Mouse (Mus musculus): ENCODE measurements around the gene Lancl2. TPM values are rescaled to one million over a fixed set of nuclear protein-coding genes. Genes with fewer than 3 reads are reported as not detected.

The Lancl2 gene
- 17.3 and 23.2 TPM in 2 replicates for polyA plus RNA-seq (2011; ENCODE audit: insufficient read length, low read depth, missing spikeins)

GRCm38 (mm10) chr6:57702376-57702742, at the start of gene Lancl2:
Lancl2 (plus strand) TSS chr6:57702540.
- H3K27ac ChIP-seq (ENCODE audit: insufficient read depth, low read length), result peak within 1 kb of the TSS; percentile 82
- no peaks in the 10 kb centered on the region for H3K4me1 ChIP-seq (ENCODE audit: control insufficient read depth, insufficient read depth, low read length)
- TF ChIP-seq POLR2A (IDR thresholded peaks at IDR 0.05; ENCODE audit: low read depth, low read length) (no peak), CTCF (IDR thresholded peaks at IDR 0.05; ENCODE audit: borderline replicate concordance, insufficient read depth, low read length) (no peak)
- H3K4me3 ChIP-seq (ENCODE audit: insufficient read depth, low read length), result peak within 1 kb of the TSS; percentile 79

- Histone ChIP-seq H3K4me1 (ENCODE audit: control insufficient read depth, insufficient read depth, low read length) (no peaks in the 10 kb centered on the region), H3K27ac (ENCODE audit: insufficient read depth, low read length) (no peak overlapping the region), H3K4me3 (ENCODE audit: insufficient read depth, low read length) (no peak overlapping the region)
- TF ChIP-seq CTCF (IDR thresholded peaks at IDR 0.05; ENCODE audit: borderline replicate concordance, insufficient read depth, low read length), result no peak
- no peak for TF ChIP-seq POLR2A (IDR thresholded peaks at IDR 0.05; ENCODE audit: low read depth, low read length)
These were observed 41.0 kb upstream of the Lancl2 start for GRCm38 (mm10) chr6:57661295-57661694.

DNA sequence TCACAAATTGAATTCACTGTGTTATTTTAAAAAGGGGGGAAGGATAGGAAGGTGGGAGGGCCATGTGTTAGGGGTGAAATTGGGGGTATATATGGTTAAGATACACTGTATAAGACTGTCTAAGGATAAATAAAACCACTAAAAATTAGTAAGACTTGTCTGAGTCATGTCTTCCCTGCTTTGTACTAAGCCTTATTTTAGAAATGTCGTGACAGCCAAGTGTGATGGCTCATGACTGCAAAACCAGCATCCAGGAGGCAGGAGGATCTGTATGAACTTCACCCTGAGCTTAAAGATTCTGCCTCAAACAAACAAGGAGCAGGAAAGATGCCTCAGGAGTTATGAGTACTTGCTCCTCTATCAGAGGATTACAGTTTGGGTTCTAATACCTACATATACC, 18.2 kb upstream of the Lancl2 start:
- H3K4me3 ChIP-seq (ENCODE audit: insufficient read depth, low read length), result no peak overlapping the region
- H3K27ac ChIP-seq (ENCODE audit: insufficient read depth, low read length), result no peak overlapping the region
- TF ChIP-seq POLR2A (IDR thresholded peaks at IDR 0.05; ENCODE audit: low read depth, low read length) (no peak), CTCF (IDR thresholded peaks at IDR 0.05; ENCODE audit: borderline replicate concordance, insufficient read depth, low read length) (no peak)
- no peaks in the 10 kb centered on the region for H3K4me1 ChIP-seq (ENCODE audit: control insufficient read depth, insufficient read depth, low read length)

DNA sequence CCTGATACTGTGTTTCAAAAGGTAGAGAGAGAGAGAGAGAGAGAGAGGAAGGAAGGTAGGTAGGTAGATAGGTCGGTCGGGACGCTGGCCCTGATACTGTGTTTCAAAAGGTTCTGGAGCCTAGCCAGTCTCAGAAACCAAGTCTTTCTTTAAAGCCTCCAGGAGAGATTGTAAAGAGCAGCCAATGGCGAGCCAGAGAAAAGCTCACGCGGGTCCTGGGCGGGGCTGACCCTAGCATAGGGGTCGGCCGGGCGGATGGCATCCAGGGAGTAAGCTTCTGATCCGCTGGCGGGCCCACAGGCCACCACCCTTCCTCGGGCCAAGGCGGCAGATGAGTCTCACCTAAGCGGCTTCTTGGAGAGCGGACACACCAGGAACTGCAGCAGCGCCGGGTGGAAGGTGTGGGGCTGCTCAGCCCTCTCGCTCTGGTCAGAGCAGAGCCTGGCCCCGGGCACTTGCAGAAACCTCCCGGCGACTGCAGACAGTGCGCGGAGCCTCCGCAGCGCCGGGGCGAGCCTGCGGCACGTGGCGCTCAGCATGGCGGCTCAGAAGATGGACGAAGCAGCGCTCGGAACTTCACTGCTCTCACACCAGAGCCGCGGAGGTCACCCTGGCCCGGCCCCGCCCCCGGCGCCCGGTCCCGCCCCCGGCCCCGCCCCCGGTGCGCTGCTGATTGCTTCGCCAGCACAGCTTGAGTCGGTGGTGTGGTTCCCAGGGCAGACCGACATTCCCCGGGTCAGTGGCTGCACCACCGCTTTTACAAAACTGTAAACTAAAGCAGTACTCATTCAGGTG, 10.7 kb upstream of the Lancl2 start, which contains the start of gene Pyurf:
TSS of gene Pyurf (minus strand) at position 612 of the 795 bp plus-strand sequence.
- TF ChIP-seq POLR2A (IDR thresholded peaks at IDR 0.05; ENCODE audit: low read depth, low read length) (peak; percentile 74), CTCF (IDR thresholded peaks at IDR 0.05; ENCODE audit: borderline replicate concordance, insufficient read depth, low read length) (no peak)
- Histone ChIP-seq H3K4me1 (ENCODE audit: control insufficient read depth, insufficient read depth, low read length) (no peaks in the 10 kb centered on the region), H3K4me3 (ENCODE audit: insufficient read depth, low read length) (peak within 1 kb of the TSS; percentile 74), H3K27ac (ENCODE audit: insufficient read depth, low read length) (peak within 1 kb of the TSS; percentile 91)

DNA sequence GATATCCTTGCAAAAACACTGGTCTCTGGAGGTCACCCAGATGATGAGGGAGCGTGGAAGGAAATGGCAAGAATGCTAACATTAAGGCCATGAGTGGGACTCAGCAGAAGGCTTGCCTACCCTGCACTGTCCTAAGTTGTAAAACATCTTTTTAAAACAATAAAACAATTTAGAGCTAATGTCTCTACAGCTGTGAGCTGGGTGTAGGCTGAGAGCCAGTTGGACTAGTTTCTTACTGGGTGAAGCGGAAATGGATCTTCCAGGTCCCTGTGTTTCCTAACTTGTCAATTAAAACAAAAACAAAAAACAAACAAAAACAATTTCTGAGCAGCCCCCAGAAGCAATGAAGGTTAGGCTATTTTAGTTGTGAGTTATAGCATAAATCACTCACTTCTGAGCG, 9.2 kb upstream of the Lancl2 start:
- Histone ChIP-seq H3K4me3 (ENCODE audit: insufficient read depth, low read length) (no peak overlapping the region), H3K4me1 (ENCODE audit: control insufficient read depth, insufficient read depth, low read length) (no peaks in the 10 kb centered on the region), H3K27ac (ENCODE audit: insufficient read depth, low read length) (no peak overlapping the region)
- TF ChIP-seq CTCF (IDR thresholded peaks at IDR 0.05; ENCODE audit: borderline replicate concordance, insufficient read depth, low read length) (no peak), POLR2A (IDR thresholded peaks at IDR 0.05; ENCODE audit: low read depth, low read length) (no peak)

DNA sequence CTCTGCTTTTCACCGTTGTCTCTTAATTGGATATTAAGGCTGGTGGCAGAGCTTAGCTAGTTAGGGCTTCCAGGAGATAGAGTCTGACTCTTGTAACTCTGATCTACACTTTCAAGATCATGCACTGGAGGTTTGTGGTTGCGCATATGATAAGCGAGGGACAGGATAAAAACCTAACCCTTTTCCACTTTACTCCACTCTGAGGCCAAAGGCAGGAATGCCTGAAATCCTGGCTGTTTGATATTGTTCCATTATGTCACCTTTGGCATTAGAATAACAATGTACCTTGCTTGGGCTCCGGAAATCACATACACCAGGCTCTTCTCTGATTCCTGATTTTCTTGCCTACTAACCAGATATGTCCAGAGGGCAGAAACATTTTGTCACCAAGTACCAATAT, 654 bp upstream of the Lancl2 start:
- H3K27ac ChIP-seq (ENCODE audit: insufficient read depth, low read length), result no peak overlapping the region
- no peaks in the 10 kb centered on the region for H3K4me1 ChIP-seq (ENCODE audit: control insufficient read depth, insufficient read depth, low read length)
- no peak overlapping the region for H3K4me3 ChIP-seq (ENCODE audit: insufficient read depth, low read length)
- no peak for TF ChIP-seq CTCF (IDR thresholded peaks at IDR 0.05; ENCODE audit: borderline replicate concordance, insufficient read depth, low read length)
- no peak for TF ChIP-seq POLR2A (IDR thresholded peaks at IDR 0.05; ENCODE audit: low read depth, low read length)

GRCm38 (mm10) chr6:57702743-57703499, 581 bp downstream of the Lancl2 start:
- no peaks in the 10 kb centered on the region for H3K4me1 ChIP-seq (ENCODE audit: control insufficient read depth, insufficient read depth, low read length)
- H3K4me3 ChIP-seq (ENCODE audit: insufficient read depth, low read length), result peak overlapping the region; percentile 79
- H3K27ac ChIP-seq (ENCODE audit: insufficient read depth, low read length), result peak overlapping the region; percentile 82
- TF ChIP-seq CTCF (IDR thresholded peaks at IDR 0.05; ENCODE audit: borderline replicate concordance, insufficient read depth, low read length), result no peak
- TF ChIP-seq POLR2A (IDR thresholded peaks at IDR 0.05; ENCODE audit: low read depth, low read length), result peak; percentile 97

- Histone ChIP-seq H3K4me1 (ENCODE audit: control insufficient read depth, insufficient read depth, low read length) (no peaks in the 10 kb centered on the region), H3K27ac (ENCODE audit: insufficient read depth, low read length) (peak overlapping the region; percentile 29; the same call in 1 of the 2 replicates), H3K4me3 (ENCODE audit: insufficient read depth, low read length) (peak overlapping the region; percentile 79)
- TF ChIP-seq POLR2A (IDR thresholded peaks at IDR 0.05; ENCODE audit: low read depth, low read length), result no peak
- TF ChIP-seq CTCF (IDR thresholded peaks at IDR 0.05; ENCODE audit: borderline replicate concordance, insufficient read depth, low read length), result no peak
These were observed 1.4 kb downstream of the Lancl2 start for GRCm38 (mm10) chr6:57703703-57704102.

DNA sequence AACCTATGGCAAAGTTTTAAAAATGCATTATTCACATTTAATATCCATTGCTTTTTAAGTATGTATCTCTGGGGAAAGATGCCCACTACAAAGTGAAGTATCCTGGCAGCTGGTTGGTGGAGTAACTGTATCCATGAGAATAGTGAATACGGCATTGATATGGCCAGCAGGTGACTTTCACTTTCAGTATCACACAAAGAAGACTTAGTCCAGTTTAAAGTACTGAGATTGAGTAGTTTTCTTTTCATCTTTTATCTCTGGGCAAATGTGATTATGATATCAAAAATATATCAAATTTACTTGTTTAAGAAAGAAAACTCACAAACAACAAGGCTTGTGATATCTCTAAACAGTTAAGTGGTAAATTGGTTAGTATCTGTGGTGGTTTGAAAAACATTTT, 4.4 kb downstream of the Lancl2 start:
- TF ChIP-seq POLR2A (IDR thresholded peaks at IDR 0.05; ENCODE audit: low read depth, low read length) (no peak), CTCF (IDR thresholded peaks at IDR 0.05; ENCODE audit: borderline replicate concordance, insufficient read depth, low read length) (no peak)
- Histone ChIP-seq H3K4me3 (ENCODE audit: insufficient read depth, low read length) (no peak overlapping the region), H3K4me1 (ENCODE audit: control insufficient read depth, insufficient read depth, low read length) (no peaks in the 10 kb centered on the region), H3K27ac (ENCODE audit: insufficient read depth, low read length) (no peak overlapping the region)

DNA sequence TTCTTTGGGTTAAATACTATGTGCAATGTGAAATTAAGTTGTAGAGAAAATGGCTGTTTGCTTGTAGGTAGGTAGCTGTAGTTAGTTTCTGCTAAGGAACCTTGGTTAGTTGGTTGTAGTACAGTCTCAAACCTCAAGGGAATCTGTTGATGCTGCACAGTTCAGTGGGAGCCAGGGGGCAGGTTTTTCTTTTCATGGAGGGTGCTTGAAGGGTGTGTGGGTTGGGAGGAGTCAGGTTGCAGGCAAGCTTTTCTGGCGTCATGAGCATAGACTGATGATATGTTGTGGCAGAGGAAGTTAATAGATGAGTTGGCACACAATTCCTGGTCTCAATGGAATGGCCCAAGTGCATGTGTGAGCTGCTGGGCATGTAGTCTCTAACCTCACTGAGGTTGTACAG, 9.4 kb downstream of the Lancl2 start:
- TF ChIP-seq CTCF (IDR thresholded peaks at IDR 0.05; ENCODE audit: borderline replicate concordance, insufficient read depth, low read length) (no peak), POLR2A (IDR thresholded peaks at IDR 0.05; ENCODE audit: low read depth, low read length) (no peak)
- Histone ChIP-seq H3K27ac (ENCODE audit: insufficient read depth, low read length) (no peak overlapping the region), H3K4me3 (ENCODE audit: insufficient read depth, low read length) (no peak overlapping the region), H3K4me1 (ENCODE audit: control insufficient read depth, insufficient read depth, low read length) (no peaks in the 10 kb centered on the region)

All from embryonic fibroblast, embryonic 13.5 days (primary cell).